Mouse (Mus musculus) heart, embryonic 14.5 days (tissue): ENCODE measurements at regions not wholly inside any gene's neighbourhood (a gene's known extent, or its start where the extent isn't known, plus 50 kb on each side); places are given as distances from the start of the nearest gene placed in this dataset.

Experiments used
- ATAC-seq: fragments of 200-750 bp; cut with Nextera tagmentation; 2 replicates; pipeline ENCODE4 v1.8.0; 2017; ENCODE audit warnings: low read depth, moderate TSS enrichment; ENCODE audit not compliant: insufficient number of reproducible peaks, insufficient read depth, low FRiP score
- H3K27ac ChIP-seq, 2 experiments: fragments of 200-500 bp in 1 of 2; fragments of 300-500 bp in 1 of 2; sonication (generic) in 1 of 2; replicated peaks in 1 of 2; 2 replicates each; pipeline ENCODE4 v1.5.1; 2012 to 2014; ENCODE audit warnings: low read depth in 2 of 2, low read length in 2 of 2, control low read depth in 1 of 2, mild to moderate bottlenecking in 1 of 2, mixed read lengths in 1 of 2; ENCODE audit not compliant: control insufficient read depth in 1 of 2, insufficient read depth in 1 of 2
- H3K27me3 ChIP-seq: fragments of 300-500 bp; sonication (generic); 2 replicates; pipeline ENCODE4 v1.6.1; 2014; ENCODE audit warnings: mild to moderate bottlenecking, low read length, control low read depth; ENCODE audit not compliant: control insufficient read depth, insufficient read depth
- H3K36me3 ChIP-seq: fragments of 300-500 bp; sonication (generic); 2 replicates; pipeline ENCODE4 v1.6.1; 2014; ENCODE audit warnings: mild to moderate bottlenecking, control low read depth, low read length, mixed read lengths; ENCODE audit not compliant: control insufficient read depth, insufficient read depth
- H3K4me1 ChIP-seq, 2 experiments: fragments of 200-500 bp in 1 of 2; fragments of 300-500 bp in 1 of 2; sonication (generic) in 1 of 2; 2 replicates each; pipeline ENCODE4 v1.6.1; 2012 to 2014; ENCODE audit warnings: low read length in 2 of 2, control low read depth in 1 of 2, mixed read lengths in 1 of 2; ENCODE audit not compliant: control insufficient read depth in 2 of 2, insufficient read depth in 2 of 2
- H3K4me2 ChIP-seq: fragments of 300-500 bp; sonication (generic); 2 replicates; pipeline ENCODE4 v1.6.1; 2014; ENCODE audit warnings: mild to moderate bottlenecking, low read length
- H3K4me3 ChIP-seq, 2 experiments: fragments of 200-500 bp in 1 of 2; fragments of 300-500 bp in 1 of 2; sonication (generic) in 1 of 2; 2 replicates each; pipeline ENCODE4 v1.5.1; 2012 to 2014; ENCODE audit warnings: low read length in 2 of 2, mild to moderate bottlenecking in 2 of 2, control low read depth in 1 of 2, low read depth in 1 of 2, moderate library complexity in 1 of 2; ENCODE audit not compliant: control insufficient read depth in 1 of 2, insufficient read depth in 1 of 2
- H3K9ac ChIP-seq: fragments of 300-500 bp; sonication (generic); 2 replicates; pipeline ENCODE4 v1.6.1; 2014; ENCODE audit warnings: mild to moderate bottlenecking, low read length
- H3K9me3 ChIP-seq: fragments of 300-500 bp; sonication (generic); 2 replicates; pipeline ENCODE4 v1.6.1; 2016; ENCODE audit warnings: low read length, control low read depth; ENCODE audit not compliant: control insufficient read depth
- WGBS: fragments of 180-500 bp; shearing (Covaris S2); extraction: QIAGEN DNeasy Blood & Tissue Kit; methylation state at CpG from one replicate; pipeline ENCODE4 v1.1.7; 2014; 5-methylcytosine and 5-hydroxymethylcytosine counted together

GRCm38 (mm10) chr12:27564641-27565306, 222.4 kb upstream of the Sox11 start:
- Histone ChIP-seq H3K27me3 (no peaks in the 10 kb centered on the region), H3K9me3 (no peaks in the 10 kb centered on the region), H3K9ac (no peak overlapping the region), H3K36me3 (no peaks in the 10 kb centered on the region), H3K4me1 (peaks cover 0 to 2% of the 10 kb centered on the region in 2 experiments; a peak in 1 of 4 replicates), H3K4me3 (no peak overlapping the region), H3K4me2 (no peak overlapping the region), H3K27ac (no peak overlapping the region)
- ATAC-seq = no peak
- 80% methylated on average over 5 of the region's 5 CpGs for WGBS

GRCm38 (mm10) chr12:27563900-27564299, 221.5 kb upstream of the Sox11 start:
- H3K36me3 ChIP-seq = no peaks in the 10 kb centered on the region
- H3K9ac ChIP-seq = no peak overlapping the region
- H3K4me3 ChIP-seq = no peak overlapping the region
- H3K4me1 ChIP-seq = peaks cover 0 to 2% of the 10 kb centered on the region in 2 experiments; a peak in 1 of 4 replicates
- no peak for ATAC-seq
- no peak overlapping the region for H3K4me2 ChIP-seq
- no peaks in the 10 kb centered on the region for H3K9me3 ChIP-seq
- 57% methylated on average over 3 of the region's 3 CpGs for WGBS
- no peak overlapping the region for H3K27ac ChIP-seq
- H3K27me3 ChIP-seq = no peaks in the 10 kb centered on the region

- Histone ChIP-seq H3K9me3 (no peaks in the 10 kb centered on the region), H3K27ac (no peak overlapping the region), H3K4me2 (no peak overlapping the region), H3K4me3 (no peak overlapping the region), H3K9ac (no peak overlapping the region), H3K36me3 (no peaks in the 10 kb centered on the region), H3K27me3 (no peaks in the 10 kb centered on the region), H3K4me1 (no peaks in the 10 kb centered on the region)
- 33% methylated on average over 1 of the region's 1 CpGs for WGBS
- ATAC-seq = no peak
These were observed 210.4 kb upstream of the Sox11 start for GRCm38 (mm10) chr12:27552809-27553208.

GRCm38 (mm10) chr12:27538210-27538609, 195.8 kb upstream of the Sox11 start:
- Histone ChIP-seq H3K36me3 (no peaks in the 10 kb centered on the region), H3K27ac (no peak overlapping the region), H3K4me2 (no peak overlapping the region), H3K4me1 (peaks cover 2 to 9% of the 10 kb centered on the region in 2 experiments; a peak in 3 of 4 replicates), H3K9ac (no peak overlapping the region), H3K9me3 (no peaks in the 10 kb centered on the region), H3K27me3 (no peaks in the 10 kb centered on the region), H3K4me3 (no peak overlapping the region)
- ATAC-seq = no peak
- 15% methylated on average over 4 of the region's 4 CpGs for WGBS

GRCm38 (mm10) chr12:27537507-27537906, 195.1 kb upstream of the Sox11 start:
- ATAC-seq = no peak
- whole genome bisulfite sequencing = 91% methylated on average over 3 of the region's 3 CpGs
- no peak overlapping the region for H3K4me2 ChIP-seq
- H3K27me3 ChIP-seq = no peaks in the 10 kb centered on the region
- no peaks in the 10 kb centered on the region for H3K36me3 ChIP-seq
- no peak overlapping the region for H3K4me3 ChIP-seq
- no peaks in the 10 kb centered on the region for H3K9me3 ChIP-seq
- H3K27ac ChIP-seq = no peak overlapping the region
- H3K4me1 ChIP-seq = peaks cover 2 to 9% of the 10 kb centered on the region in 2 experiments; a peak in 3 of 4 replicates
- H3K9ac ChIP-seq = no peak overlapping the region

- Histone ChIP-seq H3K4me3 (no peak overlapping the region), H3K9me3 (no peaks in the 10 kb centered on the region), H3K9ac (no peak overlapping the region), H3K36me3 (no peaks in the 10 kb centered on the region), H3K4me1 (peaks cover 2 to 9% of the 10 kb centered on the region in 2 experiments; a peak in 3 of 4 replicates), H3K27me3 (no peaks in the 10 kb centered on the region), H3K4me2 (no peak overlapping the region), H3K27ac (no peak overlapping the region)
- ATAC-seq = no peak
- WGBS = 57% methylated on average over 9 of the region's 9 CpGs
These were observed 194.6 kb upstream of the Sox11 start for GRCm38 (mm10) chr12:27537017-27537416.

GRCm38 (mm10) chr12:27525604-27526003, 183.2 kb upstream of the Sox11 start:
- no peaks in the 10 kb centered on the region for H3K9me3 ChIP-seq

GRCm38 (mm10) chr12:27513253-27513652, 170.9 kb upstream of the Sox11 start:
- ATAC-seq = no peak
- Histone ChIP-seq H3K4me3 (no peak overlapping the region), H3K9ac (no peak overlapping the region), H3K36me3 (no peaks in the 10 kb centered on the region), H3K27ac (no peak overlapping the region), H3K27me3 (no peaks in the 10 kb centered on the region), H3K9me3 (no peaks in the 10 kb centered on the region), H3K4me1 (0 out of 4 replicates have a peak, but pooled peaks cover 0 to 3% of the 10 kb centered on the region in 2 experiments), H3K4me2 (no peak overlapping the region)
- 65% methylated on average over 3 of the region's 3 CpGs for WGBS

More at GRCm38 (mm10) chr12:27525604-27526003, 183.2 kb upstream of the Sox11 start:
- H3K4me1 ChIP-seq = no peaks in the 10 kb centered on the region
- no peak overlapping the region for H3K4me2 ChIP-seq
- no peak for ATAC-seq
- no peaks in the 10 kb centered on the region for H3K36me3 ChIP-seq
- WGBS = 38% methylated on average over 2 of the region's 2 CpGs
- H3K27ac ChIP-seq = no peak overlapping the region
- no peaks in the 10 kb centered on the region for H3K27me3 ChIP-seq
- no peak overlapping the region for H3K9ac ChIP-seq
- no peak overlapping the region for H3K4me3 ChIP-seq
